Mouse (Mus musculus) gastrocnemius, adult 18-20 months (tissue): ENCODE data around the gene Enox1. TPM values are rescaled to one million over a fixed set of nuclear protein-coding genes. Genes with fewer than 3 reads are reported as not detected.

Experiments used
- DNase-seq: peaks from one replicate; pipeline ENCODE4 v3.0.0; 2021; ENCODE audit warnings: low spot score
- total RNA-seq, 2 experiments: library from RNA; stranded (reverse); gene quantifications; 2 replicates each; pipeline ENCODE4 v1.2.3; 2021

The Enox1 gene
- total RNA-seq, 2 experiments from 2014 or later, result 1.0 to 1.2 TPM

GRCm38 (mm10) chr14:77567120-77567519, 410.6 kb downstream of the Enox1 start:
- no peak for DNase-seq

- no peak for DNase-seq
These were observed 417.9 kb downstream of the Enox1 start for GRCm38 (mm10) chr14:77574436-77574835.

- no peak for DNase-seq
These were observed 419.8 kb downstream of the Enox1 start for GRCm38 (mm10) chr14:77576411-77576810.

GRCm38 (mm10) chr14:77577481-77578251, 421.1 kb downstream of the Enox1 start:
- DNase-seq, result no peak

GRCm38 (mm10) chr14:77578355-77578754, 421.8 kb downstream of the Enox1 start:
- no peak for DNase-seq

- DNase-seq, result no peak
These were observed 423.8 kb downstream of the Enox1 start for GRCm38 (mm10) chr14:77580106-77580936.

- DNase-seq, result peak; percentile 4
These were observed 424.3 kb downstream of the Enox1 start for GRCm38 (mm10) chr14:77580937-77581270.

GRCm38 (mm10) chr14:77581616-77582015, 425.1 kb downstream of the Enox1 start:
- DNase-seq, result no peak

GRCm38 (mm10) chr14:77584426-77584825, 427.9 kb downstream of the Enox1 start:
- no peak for DNase-seq

- no peak for DNase-seq
These were observed 428.7 kb downstream of the Enox1 start for GRCm38 (mm10) chr14:77585031-77585800.

GRCm38 (mm10) chr14:77586033-77586432, 429.5 kb downstream of the Enox1 start:
- DNase-seq, result no peak

GRCm38 (mm10) chr14:77587182-77587581, 430.6 kb downstream of the Enox1 start:
- DNase-seq, result no peak

- DNase-seq, result no peak
These were observed 436.7 kb downstream of the Enox1 start for GRCm38 (mm10) chr14:77593136-77593838.

- no peak for DNase-seq
These were observed 439.9 kb downstream of the Enox1 start for GRCm38 (mm10) chr14:77596216-77597175.

- DNase-seq, result no peak
These were observed 442.6 kb downstream of the Enox1 start for GRCm38 (mm10) chr14:77599016-77599704.

- no peak for DNase-seq
These were observed 444.2 kb downstream of the Enox1 start for GRCm38 (mm10) chr14:77600773-77601172.

GRCm38 (mm10) chr14:77601446-77601845, 444.9 kb downstream of the Enox1 start:
- no peak for DNase-seq

GRCm38 (mm10) chr14:77608182-77608839, 451.7 kb downstream of the Enox1 start:
- DNase-seq, result peak; percentile 17

GRCm38 (mm10) chr14:77615201-77615600, 458.6 kb downstream of the Enox1 start:
- no peak for DNase-seq
